Mouse (Mus musculus) C2C12 (cell line): ENCODE measurements around the gene Sh3yl1. TPM values are rescaled to one million over a fixed set of nuclear protein-coding genes. Genes with fewer than 3 reads are reported as not detected.

Experiments
- H3K27me3 ChIP-seq: one replicate; pipeline ENCODE4 v1.6.1; 2011; ENCODE audit not compliant: control insufficient read depth, insufficient read depth, insufficient read length
- H3K36me3 ChIP-seq: one replicate; pipeline ENCODE4 v1.6.1; 2011; ENCODE audit not compliant: control insufficient read depth, insufficient read depth
- H3K4me3 ChIP-seq: one replicate; pipeline ENCODE4 v1.5.1; 2011; ENCODE audit warnings: mild to moderate bottlenecking, control low read depth; ENCODE audit not compliant: poor library complexity, insufficient read depth, severe bottlenecking
- H3K79me2 ChIP-seq: one replicate; pipeline ENCODE4 v1.6.1; 2011; ENCODE audit not compliant: control insufficient read depth, insufficient read depth
- H3K79me3 ChIP-seq: one replicate; pipeline ENCODE4 v1.6.1; 2011; ENCODE audit warnings: low read depth, control low read depth
- H3ac ChIP-seq: one replicate; pipeline ENCODE3; 2011; ENCODE audit warnings: low read depth; ENCODE audit not compliant: control insufficient read depth, insufficient read length
- CEBPB ChIP-seq: IDR thresholded peaks from one replicate; pipeline ENCODE4 v1.6.1; 2011; ENCODE audit warnings: low read depth, mild to moderate bottlenecking, control low read depth, moderate library complexity
- CTCF ChIP-seq: IDR thresholded peaks from one replicate; pipeline ENCODE4 v1.5.1; 2011; ENCODE audit not compliant: control insufficient read depth, insufficient read depth, insufficient read length
- FOSL1 ChIP-seq: IDR thresholded peaks from one replicate; pipeline ENCODE4 v1.8.0; 2011; ENCODE audit warnings: mild to moderate bottlenecking, low read length; ENCODE audit not compliant: poor library complexity, insufficient read depth, severe bottlenecking
- MAX ChIP-seq: IDR thresholded peaks from one replicate; pipeline ENCODE4 v1.6.1; 2011; ENCODE audit warnings: mild to moderate bottlenecking, control low read depth
- MYOD1 ChIP-seq: IDR thresholded peaks from one replicate; pipeline ENCODE4 v1.6.1; 2011; ENCODE audit warnings: low read depth; ENCODE audit not compliant: control insufficient read depth, insufficient read length
- MYOG ChIP-seq: IDR thresholded peaks from one replicate; pipeline ENCODE4 v1.6.1; 2011; ENCODE audit not compliant: control insufficient read depth, insufficient read length; ENCODE audit errors: extremely low read depth
- USF1 ChIP-seq: IDR thresholded peaks from one replicate; pipeline ENCODE4 v1.6.1; 2011; ENCODE audit warnings: low read depth, mild to moderate bottlenecking, control low read depth, moderate library complexity
- polyA plus RNA-seq: library from polyadenylated mRNA; unstranded; fragments of >200 nt; fragmentation: generic; extraction: Trizol; gene quantifications from one replicate; pipeline ENCODE4 v1.2.1, GENCODE M21; 2012; ENCODE audit warnings: missing spikeins

Sh3yl1 gene
- polyA plus RNA-seq, 1 experiment: 1.4 TPM

DNA sequence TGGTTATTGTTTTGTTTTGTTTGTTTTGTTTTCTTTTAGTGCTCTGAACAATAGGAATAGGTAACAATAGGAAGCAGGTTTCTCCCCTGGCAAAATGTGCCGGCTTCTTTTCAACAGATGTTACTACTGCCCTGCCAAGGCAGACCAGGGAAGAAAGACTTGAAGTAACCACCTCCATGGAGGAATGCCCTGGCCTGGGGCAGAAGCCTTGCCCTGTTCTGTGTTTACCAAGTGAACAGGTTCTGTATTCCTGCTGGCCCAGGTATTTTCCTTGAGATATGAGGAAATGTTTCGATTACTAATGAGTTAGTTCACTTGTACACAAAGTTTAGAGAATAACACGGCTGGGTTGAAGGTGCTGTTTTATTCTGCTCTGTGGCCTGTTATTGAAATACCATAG is 1.4 kb downstream of the Sh3yl1 start:
- Histone ChIP-seq H3K27me3 (no peaks in the 10 kb centered on the region), H3K4me3 (no peak overlapping the region), H3ac (no peak overlapping the region), H3K36me3 (no peaks in the 10 kb centered on the region), H3K79me3 (peaks cover 22% of the 10 kb centered on the region), H3K79me2 (peaks cover 35% of the 10 kb centered on the region)
- TF ChIP-seq FOSL1 (no peak), CEBPB (no peak)

DNA sequence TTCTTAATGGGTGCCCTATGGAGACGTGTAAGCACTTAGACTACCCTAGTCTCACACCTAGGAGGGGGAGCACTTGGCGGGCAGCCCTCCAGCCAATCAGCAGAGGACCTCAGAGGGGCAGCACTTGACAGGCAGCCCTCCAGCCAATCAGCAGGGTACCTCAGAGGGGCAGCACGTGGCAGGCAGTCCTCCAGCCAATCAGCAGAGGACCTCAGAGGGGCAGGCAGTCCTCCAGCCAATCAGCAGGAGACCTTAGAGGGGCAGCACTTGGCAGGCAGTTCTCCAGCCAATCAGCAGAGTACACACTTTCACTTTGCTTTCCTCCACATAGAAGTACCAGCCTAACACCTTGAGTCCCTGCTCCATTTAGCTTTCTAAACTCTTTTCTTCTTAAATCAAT is 10.9 kb downstream of the Sh3yl1 start:
- H3ac ChIP-seq: no peak overlapping the region
- H3K36me3 ChIP-seq: no peaks in the 10 kb centered on the region

DNA sequence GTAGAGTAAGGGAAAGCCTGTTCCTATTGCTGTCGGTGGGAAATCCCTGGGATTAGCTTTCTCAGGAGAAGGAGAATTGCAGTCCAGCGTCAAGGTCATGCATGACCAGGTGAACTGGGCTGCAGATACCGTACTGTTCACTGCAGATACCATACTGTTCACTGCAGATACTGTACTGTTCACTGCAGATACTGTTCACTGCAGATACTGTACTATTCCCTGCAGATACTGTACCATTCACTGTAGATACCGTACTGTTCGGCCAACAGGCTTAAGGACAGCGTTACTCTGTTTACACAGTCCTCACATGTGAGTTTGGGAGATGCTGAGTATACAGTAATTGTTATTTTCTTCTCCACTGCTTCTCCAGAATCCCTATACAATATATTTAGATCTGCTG is 16.7 kb downstream of the Sh3yl1 start:
- Histone ChIP-seq H3ac (no peak overlapping the region), H3K36me3 (no peaks in the 10 kb centered on the region), H3K4me3 (no peak overlapping the region), H3K79me3 (no peaks in the 10 kb centered on the region), H3K79me2 (no peaks in the 10 kb centered on the region), H3K27me3 (no peaks in the 10 kb centered on the region)
- TF ChIP-seq CEBPB: no peak
- no peak for TF ChIP-seq USF1
- TF ChIP-seq MYOD1: no peak
- TF ChIP-seq MAX: no peak
- TF ChIP-seq CTCF: no peak
- TF ChIP-seq MYOG: no peak
- no peak for TF ChIP-seq FOSL1

More for the DNA sequence above, 10.9 kb downstream of the Sh3yl1 start:
- TF ChIP-seq USF1: no peak
- TF ChIP-seq FOSL1: no peak
- no peak for TF ChIP-seq MYOG
- TF ChIP-seq MYOD1: no peak
- no peak for TF ChIP-seq CEBPB
- no peak for TF ChIP-seq CTCF
- no peak for TF ChIP-seq MAX
- Histone ChIP-seq H3K27me3 (no peaks in the 10 kb centered on the region), H3K4me3 (no peak overlapping the region), H3K79me2 (no peaks in the 10 kb centered on the region), H3K79me3 (no peaks in the 10 kb centered on the region)

DNA sequence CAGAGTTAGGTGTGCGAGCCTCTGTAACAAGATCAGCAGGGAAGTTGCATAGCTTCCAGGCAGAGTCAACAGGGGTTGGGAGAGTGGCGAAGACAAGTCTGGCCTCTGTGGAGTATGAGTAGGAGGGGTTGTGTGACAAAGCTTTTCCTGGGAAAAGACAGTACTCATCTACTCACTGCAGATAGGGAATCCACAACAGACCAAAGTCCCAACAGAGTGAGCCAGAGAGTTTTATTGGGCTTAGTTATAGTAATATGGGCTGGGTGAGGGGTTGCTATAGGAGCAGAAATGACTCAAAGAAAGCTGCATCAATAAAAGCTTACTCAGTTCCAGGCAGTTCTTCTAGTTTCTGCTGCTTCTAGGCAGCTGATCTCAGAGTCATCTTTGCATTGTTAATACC is 21.8 kb downstream of the Sh3yl1 start:
- H3K4me3 ChIP-seq: no peak overlapping the region
- TF ChIP-seq FOSL1: no peak
- TF ChIP-seq CEBPB: no peak
- TF ChIP-seq MAX: no peak
- no peak for TF ChIP-seq MYOG
- TF ChIP-seq USF1: no peak
- no peak for TF ChIP-seq MYOD1
- TF ChIP-seq CTCF: no peak
- no peak overlapping the region for H3ac ChIP-seq
- H3K27me3 ChIP-seq: no peaks in the 10 kb centered on the region
- no peaks in the 10 kb centered on the region for H3K79me3 ChIP-seq
- H3K79me2 ChIP-seq: no peaks in the 10 kb centered on the region
- H3K36me3 ChIP-seq: no peaks in the 10 kb centered on the region

DNA sequence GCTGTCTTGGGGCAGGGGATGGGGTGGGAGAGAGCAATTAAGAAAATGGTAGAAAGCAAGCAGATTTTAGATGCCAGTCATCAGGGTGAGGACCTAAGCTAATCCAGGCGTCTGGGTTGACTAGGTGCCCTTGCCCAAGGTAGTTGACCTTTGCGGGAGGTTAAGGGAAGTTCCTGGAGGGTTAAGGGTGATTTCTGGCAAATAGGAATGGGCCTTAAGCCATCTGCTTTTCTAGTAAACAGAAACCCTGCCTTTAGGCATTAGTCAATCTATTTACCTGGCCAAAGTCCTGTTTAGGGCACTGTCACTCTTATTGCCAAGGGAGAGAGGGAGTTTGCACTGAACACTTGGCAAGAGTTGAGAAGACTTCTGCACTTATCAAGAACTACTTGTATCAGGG is 25.4 kb downstream of the Sh3yl1 start:
- no peak overlapping the region for H3K4me3 ChIP-seq
- H3ac ChIP-seq: no peak overlapping the region
- H3K79me3 ChIP-seq: no peaks in the 10 kb centered on the region
- H3K27me3 ChIP-seq: no peaks in the 10 kb centered on the region
- no peaks in the 10 kb centered on the region for H3K79me2 ChIP-seq
- TF ChIP-seq CEBPB: no peak
- TF ChIP-seq USF1: no peak
- no peak for TF ChIP-seq FOSL1
- TF ChIP-seq CTCF: no peak
- TF ChIP-seq MAX: no peak
- no peak for TF ChIP-seq MYOD1
- no peak for TF ChIP-seq MYOG
- H3K36me3 ChIP-seq: no peaks in the 10 kb centered on the region

DNA sequence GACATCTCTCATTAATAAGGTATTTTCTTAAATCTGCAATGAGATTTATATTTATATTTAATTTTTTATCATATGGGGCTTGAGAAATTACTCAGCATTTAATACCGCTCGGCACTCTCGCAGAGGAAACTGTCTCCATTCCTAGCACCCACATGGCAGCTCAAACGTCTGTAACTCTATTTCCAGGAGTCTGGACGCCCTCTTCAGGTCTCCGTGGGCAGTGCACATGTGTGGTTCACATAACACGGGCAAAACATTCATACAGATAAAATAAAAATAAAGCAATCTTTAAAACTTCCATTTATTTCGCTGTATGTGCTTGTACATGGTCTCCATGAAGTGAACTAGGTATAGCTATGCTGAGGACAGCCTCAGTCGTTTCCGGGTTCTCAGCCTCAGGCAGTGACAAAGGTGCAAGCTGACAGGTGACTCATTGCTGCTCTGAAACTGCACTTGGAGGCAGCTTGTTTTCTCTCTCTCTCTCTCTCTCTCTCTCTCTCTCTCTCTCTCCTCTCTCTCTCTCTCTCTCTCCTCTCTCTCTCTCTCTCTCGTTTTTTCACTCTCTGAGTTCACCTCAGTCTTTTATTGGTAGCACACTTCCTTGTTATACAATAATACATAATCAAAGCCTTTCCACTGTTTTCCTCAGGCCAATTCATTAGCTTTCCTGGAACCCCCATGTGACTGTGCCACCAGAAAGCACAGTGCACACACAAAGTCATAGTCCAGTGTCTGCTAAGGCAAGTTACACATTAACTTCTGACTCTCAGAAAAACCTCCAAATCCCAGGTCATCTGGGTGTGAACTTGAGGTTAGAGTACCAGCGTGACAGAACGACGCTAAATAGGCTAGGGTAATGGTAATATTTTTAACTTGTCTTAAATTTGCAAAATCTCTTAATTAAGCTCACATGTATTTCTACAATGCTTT is 31.9 kb downstream of the Sh3yl1 start:
- Histone ChIP-seq H3K27me3 (no peaks in the 10 kb centered on the region), H3K79me2 (no peaks in the 10 kb centered on the region), H3ac (no peak overlapping the region), H3K79me3 (no peaks in the 10 kb centered on the region), H3K4me3 (no peak overlapping the region), H3K36me3 (no peaks in the 10 kb centered on the region)
- TF ChIP-seq FOSL1: no peak
- TF ChIP-seq MYOG: no peak
- no peak for TF ChIP-seq CTCF
- no peak for TF ChIP-seq MAX
- TF ChIP-seq CEBPB: no peak
